In genomic region chr13:46129236-46129855, GRCm38 (mm10) we compare ENCODE assay signal across 5 mouse cellular contexts.
"Had no signal": no experiment of that assay in that cellular context is flagged by ENCODE, and none has a peak within 500 bp of the region (broad histone marks: within the 10 kb centered on the region; RNA-seq: fewer than 3 reads in every experiment).

No protein-coding gene starts in this region.

- DNase-seq: kidney, adult 8-10 months; kidney, postnatal 25 days; lung, adult 2 months; lung, postnatal 4 days; thymus, postnatal 4 days had no signal
